Mouse (Mus musculus) gonadal fat pad, adult 2 months (tissue): Measurements from ENCODE around the gene Hist1h2ad. TPM values are rescaled to one million over a fixed set of nuclear protein-coding genes. Genes with fewer than 3 reads are reported as not detected.

Experiments used
- DNase-seq: peaks from one replicate; pipeline ENCODE4 v3.0.0-alpha.2; 2012; ENCODE audit warnings: low read depth
- polyA plus RNA-seq: library from polyadenylated mRNA; depleted of rRNA; stranded (reverse); fragments of >200 nt; gene quantifications from 2 replicates; pipeline ENCODE4 v1.2.3, GENCODE M21; 2012; rRNA removed

Hist1h2ad gene
- polyA plus RNA-seq, 1 experiment, result 1.3 TPM

GRCm38 (mm10) chr13:23620733-23621531, 46.8 kb downstream of the Hist1h2ad start, which contains the start of gene Hist1h2be:
Hist1h2be (minus strand) TSS chr13:23621124.
- DNase-seq, result peak; percentile 78

- peak; percentile 79 for DNase-seq
Observed at GRCm38 (mm10) chr13:23621532-23622174, 47.5 kb downstream of the Hist1h2ad start.

GRCm38 (mm10) chr13:23622175-23622671, 48.0 kb downstream of the Hist1h2ad start, which contains the start of gene Hist1h1e:
Hist1h1e (minus strand) TSS chr13:23622558.
- DNase-seq, result peak; percentile 44

GRCm38 (mm10) chr13:23622861-23623450, 48.8 kb downstream of the Hist1h2ad start:
- no peak for DNase-seq

Other genes with a start within 250 kb of the Hist1h2ad start
- 2.6 and 2.9 TPM in 2 replicates for gene Zfp322a, start 205.2 kb upstream of the Hist1h2ad start, polyA plus RNA-seq
- 3.8 and 3.9 TPM in 2 replicates for gene Abt1, start 150.5 kb upstream of the Hist1h2ad start, polyA plus RNA-seq
- 0.09 TPM in 1 of 2 replicates, not detected in the other for gene Btn1a1, start 108.5 kb upstream of the Hist1h2ad start, polyA plus RNA-seq
- gene Btn2a2, start 85.5 kb upstream of the Hist1h2ad start, polyA plus RNA-seq, result 0.09 TPM in 1 of 2 replicates, not detected in the other
- 50.9 and 92.4 TPM in 2 replicates for gene Hist1h4h, start 43.3 kb upstream of the Hist1h2ad start, polyA plus RNA-seq
- 20.4 and 27.6 TPM in 2 replicates for gene Hist1h2af, start 40.5 kb upstream of the Hist1h2ad start, polyA plus RNA-seq
- 1.5 and 2.8 TPM in 2 replicates for gene Hist1h3g, start 39.0 kb upstream of the Hist1h2ad start, polyA plus RNA-seq
- gene Hist1h2bh, start 31.0 kb upstream of the Hist1h2ad start, polyA plus RNA-seq, result 0.61 and 0.81 TPM in 2 replicates
- gene Hist1h3f, start 30.3 kb upstream of the Hist1h2ad start, polyA plus RNA-seq, result 1.9 and 2.1 TPM in 2 replicates
- gene Hist1h4f, start 22.7 kb upstream of the Hist1h2ad start, polyA plus RNA-seq, result 3.9 and 8.5 TPM in 2 replicates
- 0.19 and 0.24 TPM in 2 replicates for gene Hist1h1d, start 21.1 kb upstream of the Hist1h2ad start, polyA plus RNA-seq
- 11.9 and 13.2 TPM in 2 replicates for gene Hist1h3e, start 12.0 kb upstream of the Hist1h2ad start, polyA plus RNA-seq
- gene Hist1h2ae, start 3.2 kb upstream of the Hist1h2ad start, polyA plus RNA-seq, result 0.49 and 1.3 TPM in 2 replicates
- 18.7 and 22.4 TPM in 2 replicates for gene Hist1h2bg, start 3.0 kb upstream of the Hist1h2ad start, polyA plus RNA-seq
- gene Hist1h2bf, start 185 bp upstream of the Hist1h2ad start, polyA plus RNA-seq, result 2.0 and 2.9 TPM in 2 replicates
- 3.8 and 4.1 TPM in 2 replicates for gene Hist1h3d, start 1.4 kb downstream of the Hist1h2ad start, polyA plus RNA-seq
- 6.9 and 9.6 TPM in 2 replicates for gene Hist1h4d, start 7.2 kb downstream of the Hist1h2ad start, polyA plus RNA-seq
- gene Hist1h2be, start 46.7 kb downstream of the Hist1h2ad start, polyA plus RNA-seq, result 5.4 and 9.0 TPM in 2 replicates
- 3.1 and 3.9 TPM in 2 replicates for gene Hist1h1e, start 48.2 kb downstream of the Hist1h2ad start, polyA plus RNA-seq
- gene Hist1h2ac, start 109.6 kb downstream of the Hist1h2ad start, polyA plus RNA-seq, result 0.32 and 0.63 TPM in 2 replicates
- gene Hist1h2bc, start 109.8 kb downstream of the Hist1h2ad start, polyA plus RNA-seq, result 245 and 281 TPM in 2 replicates
- gene Hist1h1t, start 121.4 kb downstream of the Hist1h2ad start, polyA plus RNA-seq, result not detected in 2 replicates
- gene Hist1h4c, start 124.1 kb downstream of the Hist1h2ad start, polyA plus RNA-seq, result 3.9 and 6.4 TPM in 2 replicates
- gene Hfe, start 136.5 kb downstream of the Hist1h2ad start, polyA plus RNA-seq, result 21.7 and 43.9 TPM in 2 replicates
- gene Hist1h1c, start 164.4 kb downstream of the Hist1h2ad start, polyA plus RNA-seq, result 70.6 and 72.3 TPM in 2 replicates
- 2.4 and 3.3 TPM in 2 replicates for gene Hist1h3c, start 171.2 kb downstream of the Hist1h2ad start, polyA plus RNA-seq
- gene Hist1h2bb, start 172.4 kb downstream of the Hist1h2ad start, polyA plus RNA-seq, result 2.2 and 5.9 TPM in 2 replicates
- gene Hist1h2ab, start 176.7 kb downstream of the Hist1h2ad start, polyA plus RNA-seq, result 0.61 and 2.9 TPM in 2 replicates
- gene Hist1h3b, start 177.9 kb downstream of the Hist1h2ad start, polyA plus RNA-seq, result 1.4 and 3.1 TPM in 2 replicates
- 0.82 and 3.9 TPM in 2 replicates for gene Hist1h4b, start 182.6 kb downstream of the Hist1h2ad start, polyA plus RNA-seq
- gene Hist1h4a, start 186.8 kb downstream of the Hist1h2ad start, polyA plus RNA-seq, result 5.8 and 9.3 TPM in 2 replicates
- 2.8 and 4.3 TPM in 2 replicates for gene Hist1h3a, start 188.0 kb downstream of the Hist1h2ad start, polyA plus RNA-seq
- not detected in 2 replicates for gene Hist1h1a, start 189.3 kb downstream of the Hist1h2ad start, polyA plus RNA-seq
- 0.10 and 0.16 TPM in 2 replicates for gene Trim38, start 195.5 kb downstream of the Hist1h2ad start, polyA plus RNA-seq
- 0.04 TPM in 1 of 2 replicates, not detected in the other for gene Slc17a2, start 232.6 kb downstream of the Hist1h2ad start, polyA plus RNA-seq